Mouse (Mus musculus): ENCODE measurements at regions not wholly inside any gene's neighbourhood (a gene's known extent, or its start where the extent isn't known, plus 50 kb on each side); places are given as distances from the start of the nearest gene placed in this dataset.

- TF ChIP-seq CTCF (conservative IDR thresholded peaks at IDR 0.05; ENCODE audit: low read length) (no peak), NANOG (IDR thresholded peaks at IDR 0.05; ENCODE audit: borderline replicate concordance, low read length) (no peak), POU5F1 (IDR thresholded peaks at IDR 0.05; ENCODE audit: borderline replicate concordance, low read length) (no peak)
Observed at GRCm38 (mm10) chr15:6988187-6988586, 102.2 kb upstream of the Lifr start.
